Mouse (Mus musculus): ENCODE measurements around the gene Arhgap33.

DNA sequence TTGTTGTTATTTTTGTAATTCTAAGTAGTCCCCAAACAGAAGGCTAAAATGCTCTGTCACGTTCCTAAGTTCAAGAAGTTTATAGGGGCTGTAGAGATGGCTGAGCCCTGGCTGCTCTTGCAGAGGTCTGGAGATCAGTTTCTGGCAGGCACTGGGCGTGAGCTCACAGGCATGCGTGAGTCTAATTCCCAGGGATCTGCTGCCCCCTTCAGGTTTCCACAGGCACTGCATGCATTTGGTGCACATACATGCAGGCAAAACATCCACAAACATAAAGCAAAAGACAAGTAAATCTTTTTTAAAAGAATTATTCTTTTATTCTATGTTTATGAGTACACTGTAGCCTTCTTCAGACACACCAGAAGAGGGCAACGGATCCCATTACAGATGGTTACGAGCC lies 62.4 kb downstream of the Arhgap33 start:
- peak; percentile 74 for TF ChIP-seq CTCF (conservative IDR thresholded peaks at IDR 0.05; ENCODE audit: insufficient read depth, insufficient read length, low read depth, low read length)
- TF ChIP-seq POLR2A (IDR thresholded peaks at IDR 0.05; ENCODE audit: low read depth, low read length), result no peak

Measured in kidney, adult 2 months (tissue).